Mouse (Mus musculus): ENCODE measurements around the gene Sesn2. TPM values are rescaled to one million over a fixed set of nuclear protein-coding genes. Genes with fewer than 3 reads are reported as not detected.
"Not testable (repeated sequence)": the region's sequence is repeated elsewhere in the genome, so short reads cannot be mapped to it uniquely, and the experiment has no call there.

Sesn2 gene
- polyA plus RNA-seq (2014; fragmentation: Nextera tagmentation; extraction: Ambion mirVana), result 7.3 and 7.7 TPM in 2 replicates

DNA sequence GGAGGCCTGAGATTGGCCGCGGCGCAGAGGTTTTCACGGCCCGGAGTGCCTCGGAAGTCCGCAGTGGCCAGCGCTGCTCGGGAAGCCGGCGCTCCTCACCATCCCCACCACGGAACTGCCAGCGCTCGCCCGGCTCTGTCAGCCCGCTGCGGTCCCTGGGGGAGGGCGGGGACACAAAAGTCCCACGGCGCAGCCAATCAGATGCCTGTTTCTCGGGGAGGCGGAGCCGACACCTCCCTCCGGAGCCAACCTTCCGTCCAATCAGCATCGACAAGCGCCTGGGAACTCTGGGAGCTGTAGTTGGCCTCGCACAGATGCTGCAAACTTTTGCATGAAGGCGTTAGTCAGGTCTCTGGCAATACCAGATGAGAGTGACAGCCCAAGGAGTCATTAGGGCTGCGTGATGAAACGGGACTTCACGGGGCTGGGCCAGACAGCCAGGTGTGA lies at the start of gene Sesn2:
Gene Sesn2 (minus strand): TSS at position 150 of the 447 bp plus-strand sequence.
- DNase-seq (ENCODE audit: low spot score) (peak; percentile 98), ATAC-seq (ENCODE audit: insufficient number of reproducible peaks, low FRiP score, low TSS enrichment, low read depth) (peak; percentile 83)
- Histone ChIP-seq H3K4me1 (ENCODE audit: control insufficient read depth, insufficient read depth, low read length) (0 out of 2 replicates have a peak, but pooled peaks cover 2% of the 10 kb centered on the region), H3K4me3 (ENCODE audit: low read depth, low read length) (peak within 1 kb of the TSS; percentile 88), H3K27ac (replicated peaks; ENCODE audit: low read depth, low read length) (peak within 1 kb of the TSS; percentile 55; the same call in 1 of the 2 replicates), H3K9me3 (ENCODE audit: control insufficient read depth, low read length) (no peaks in the 10 kb centered on the region), H3K27me3 (ENCODE audit: control insufficient read depth, insufficient read depth, low read length) (no peaks in the 10 kb centered on the region), H3K36me3 (ENCODE audit: control insufficient read depth, insufficient read depth, low read length) (no peaks in the 10 kb centered on the region), H3K9ac (ENCODE audit: low read length) (peak within 1 kb of the TSS; percentile 67), H3K4me2 (ENCODE audit: low read depth, severe bottlenecking) (peak within 1 kb of the TSS; percentile 90)
- under 1% methylated on average over 32 of the region's 32 CpGs for WGBS

GRCm38 (mm10) chr4:132555550-132555949 lies 45.2 kb upstream of the Sesn2 start:
- not testable (repeated sequence) for H3K36me3 ChIP-seq (ENCODE audit: control insufficient read depth, insufficient read depth, low read length); H3K27ac ChIP-seq (replicated peaks; ENCODE audit: low read depth, low read length); H3K27me3 ChIP-seq (ENCODE audit: control insufficient read depth, insufficient read depth, low read length); H3K9ac ChIP-seq (ENCODE audit: low read length); H3K4me1 ChIP-seq (ENCODE audit: control insufficient read depth, insufficient read depth, low read length); H3K4me3 ChIP-seq (ENCODE audit: low read depth, low read length); ATAC-seq (ENCODE audit: insufficient number of reproducible peaks, low FRiP score, low TSS enrichment, low read depth); H3K4me2 ChIP-seq (ENCODE audit: low read depth, severe bottlenecking); H3K9me3 ChIP-seq (ENCODE audit: control insufficient read depth, low read length); DNase-seq (ENCODE audit: low spot score)
- 93% methylated on average over 7 of the region's 7 CpGs for WGBS

GRCm38 (mm10) chr4:132554653-132555052 lies 44.4 kb upstream of the Sesn2 start:
- Histone ChIP-seq H3K9ac (ENCODE audit: low read length) (no peak overlapping the region), H3K36me3 (ENCODE audit: control insufficient read depth, insufficient read depth, low read length) (peaks cover 14% of the 10 kb centered on the region), H3K4me2 (ENCODE audit: low read depth, severe bottlenecking) (no peak overlapping the region), H3K9me3 (ENCODE audit: control insufficient read depth, low read length) (no peaks in the 10 kb centered on the region), H3K27me3 (ENCODE audit: control insufficient read depth, insufficient read depth, low read length) (no peaks in the 10 kb centered on the region), H3K4me1 (ENCODE audit: control insufficient read depth, insufficient read depth, low read length) (no peaks in the 10 kb centered on the region), H3K4me3 (ENCODE audit: low read depth, low read length) (no peak overlapping the region), H3K27ac (replicated peaks; ENCODE audit: low read depth, low read length) (no peak overlapping the region)
- no peak for ATAC-seq (ENCODE audit: insufficient number of reproducible peaks, low FRiP score, low TSS enrichment, low read depth)
- no peak for DNase-seq (ENCODE audit: low spot score)
- WGBS, result 86% methylated on average over 8 of the region's 8 CpGs

DNA sequence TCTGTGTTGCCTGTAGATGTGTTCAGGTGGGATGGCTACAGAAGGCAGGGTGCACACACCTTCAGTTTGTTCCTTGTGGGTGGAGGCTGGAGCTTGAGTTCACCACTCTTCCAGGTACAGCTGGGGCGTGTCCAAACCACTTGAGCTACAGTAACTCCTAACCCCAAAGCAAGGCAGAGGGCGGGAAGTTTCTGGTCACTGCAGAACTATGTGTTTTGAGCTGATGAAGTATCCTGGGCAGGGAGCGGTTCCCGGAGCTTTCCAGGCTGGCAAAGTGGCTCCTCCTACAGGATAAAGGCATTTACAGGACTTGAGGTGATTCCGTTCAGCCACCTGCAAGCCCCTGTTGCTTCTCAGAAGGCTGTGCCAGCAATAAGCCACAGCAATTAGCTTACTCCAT lies 43.9 kb upstream of the Sesn2 start:
- no peaks in the 10 kb centered on the region for H3K27me3 ChIP-seq (ENCODE audit: control insufficient read depth, insufficient read depth, low read length)
- peaks cover 17% of the 10 kb centered on the region for H3K36me3 ChIP-seq (ENCODE audit: control insufficient read depth, insufficient read depth, low read length)
- H3K9ac ChIP-seq (ENCODE audit: low read length), result no peak overlapping the region
- DNase-seq (ENCODE audit: low spot score), result no peak
- no peak overlapping the region for H3K27ac ChIP-seq (replicated peaks; ENCODE audit: low read depth, low read length)
- H3K4me2 ChIP-seq (ENCODE audit: low read depth, severe bottlenecking), result no peak overlapping the region
- WGBS, result 76% methylated on average over 5 of the region's 5 CpGs
- no peaks in the 10 kb centered on the region for H3K4me1 ChIP-seq (ENCODE audit: control insufficient read depth, insufficient read depth, low read length)
- no peak for ATAC-seq (ENCODE audit: insufficient number of reproducible peaks, low FRiP score, low TSS enrichment, low read depth)
- H3K9me3 ChIP-seq (ENCODE audit: control insufficient read depth, low read length), result no peaks in the 10 kb centered on the region
- no peak overlapping the region for H3K4me3 ChIP-seq (ENCODE audit: low read depth, low read length)

DNA sequence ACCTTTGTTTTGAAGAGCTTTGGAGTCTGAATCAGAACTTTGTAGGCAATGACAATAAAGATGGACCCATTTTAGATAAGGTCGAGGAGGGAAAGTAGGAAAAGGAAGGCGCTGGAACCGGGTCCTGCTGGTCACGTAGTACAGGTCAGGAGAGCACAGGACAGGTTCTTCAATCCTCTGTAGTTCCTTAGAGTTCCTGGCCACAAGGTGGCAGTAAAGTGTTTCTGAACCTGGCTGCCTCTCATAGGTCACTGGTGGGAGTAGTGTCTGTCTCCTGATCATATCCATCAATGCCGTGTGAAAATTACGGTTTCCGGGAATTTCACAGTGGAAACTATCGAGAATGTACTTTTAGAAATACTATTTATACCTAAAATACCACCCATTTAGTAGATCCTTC lies 35.5 kb upstream of the Sesn2 start:
- Histone ChIP-seq H3K9ac (ENCODE audit: low read length) (no peak overlapping the region), H3K27ac (replicated peaks; ENCODE audit: low read depth, low read length) (no peak overlapping the region), H3K4me2 (ENCODE audit: low read depth, severe bottlenecking) (no peak overlapping the region), H3K4me3 (ENCODE audit: low read depth, low read length) (no peak overlapping the region), H3K9me3 (ENCODE audit: control insufficient read depth, low read length) (no peaks in the 10 kb centered on the region), H3K4me1 (ENCODE audit: control insufficient read depth, insufficient read depth, low read length) (no peaks in the 10 kb centered on the region), H3K36me3 (ENCODE audit: control insufficient read depth, insufficient read depth, low read length) (peaks cover 40% of the 10 kb centered on the region), H3K27me3 (ENCODE audit: control insufficient read depth, insufficient read depth, low read length) (no peaks in the 10 kb centered on the region)
- WGBS, result 47% methylated on average over 8 of the region's 8 CpGs
- ATAC-seq (ENCODE audit: insufficient number of reproducible peaks, low FRiP score, low TSS enrichment, low read depth) (no peak), DNase-seq (ENCODE audit: low spot score) (peak; percentile 73)

DNA sequence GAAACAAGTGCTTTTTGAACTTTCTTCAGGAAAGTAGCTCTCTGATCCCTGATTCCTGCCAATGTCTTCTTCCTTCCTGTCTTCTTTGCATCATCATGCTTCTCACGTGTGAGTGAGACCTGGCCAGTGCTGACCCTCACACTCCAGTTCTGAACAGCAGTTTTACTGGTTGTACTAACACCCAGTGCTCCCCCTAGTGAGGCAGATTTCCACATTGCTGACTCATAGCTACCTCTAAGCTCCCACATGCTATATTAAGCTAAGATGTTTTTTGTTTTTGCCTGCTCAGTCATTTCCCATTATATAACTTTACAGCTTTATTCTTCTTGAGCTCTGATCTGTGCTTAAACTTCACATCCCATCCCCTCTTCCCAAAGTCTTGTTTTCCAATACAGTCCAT lies 32.4 kb upstream of the Sesn2 start:
- no peaks in the 10 kb centered on the region for H3K9me3 ChIP-seq (ENCODE audit: control insufficient read depth, low read length)
- H3K4me2 ChIP-seq (ENCODE audit: low read depth, severe bottlenecking), result no peak overlapping the region
- no peaks in the 10 kb centered on the region for H3K4me1 ChIP-seq (ENCODE audit: control insufficient read depth, insufficient read depth, low read length)
- peaks cover 25% of the 10 kb centered on the region for H3K36me3 ChIP-seq (ENCODE audit: control insufficient read depth, insufficient read depth, low read length)
- H3K27ac ChIP-seq (replicated peaks; ENCODE audit: low read depth, low read length), result no peak overlapping the region
- DNase-seq (ENCODE audit: low spot score), result no peak
- H3K9ac ChIP-seq (ENCODE audit: low read length), result no peak overlapping the region
- no peaks in the 10 kb centered on the region for H3K27me3 ChIP-seq (ENCODE audit: control insufficient read depth, insufficient read depth, low read length)
- 71% methylated on average over 1 of the region's 1 CpGs for WGBS
- no peak for ATAC-seq (ENCODE audit: insufficient number of reproducible peaks, low FRiP score, low TSS enrichment, low read depth)
- H3K4me3 ChIP-seq (ENCODE audit: low read depth, low read length), result no peak overlapping the region

GRCm38 (mm10) chr4:132541413-132541812 lies 31.1 kb upstream of the Sesn2 start:
- no peak overlapping the region for H3K27ac ChIP-seq (replicated peaks; ENCODE audit: low read depth, low read length)
- H3K4me2 ChIP-seq (ENCODE audit: low read depth, severe bottlenecking), result no peak overlapping the region
- no peak overlapping the region for H3K4me3 ChIP-seq (ENCODE audit: low read depth, low read length)
- no peak overlapping the region for H3K9ac ChIP-seq (ENCODE audit: low read length)
- no peaks in the 10 kb centered on the region for H3K27me3 ChIP-seq (ENCODE audit: control insufficient read depth, insufficient read depth, low read length)
- DNase-seq (ENCODE audit: low spot score) (no peak), ATAC-seq (ENCODE audit: insufficient number of reproducible peaks, low FRiP score, low TSS enrichment, low read depth) (no peak)
- no peaks in the 10 kb centered on the region for H3K9me3 ChIP-seq (ENCODE audit: control insufficient read depth, low read length)
- 89% methylated on average over 4 of the region's 4 CpGs for WGBS
- peaks cover 19% of the 10 kb centered on the region for H3K36me3 ChIP-seq (ENCODE audit: control insufficient read depth, insufficient read depth, low read length)
- H3K4me1 ChIP-seq (ENCODE audit: control insufficient read depth, insufficient read depth, low read length), result peaks cover under 1% of the 10 kb centered on the region; the same call in 1 of the 2 replicates

GRCm38 (mm10) chr4:132539481-132539880 lies 29.2 kb upstream of the Sesn2 start:
- no peak for DNase-seq (ENCODE audit: low spot score)
- no peak for ATAC-seq (ENCODE audit: insufficient number of reproducible peaks, low FRiP score, low TSS enrichment, low read depth)
- no peaks in the 10 kb centered on the region for H3K9me3 ChIP-seq (ENCODE audit: control insufficient read depth, low read length)
- no peak overlapping the region for H3K4me3 ChIP-seq (ENCODE audit: low read depth, low read length)
- WGBS, result 94% methylated on average over 5 of the region's 5 CpGs
- no peak overlapping the region for H3K4me2 ChIP-seq (ENCODE audit: low read depth, severe bottlenecking)
- no peaks in the 10 kb centered on the region for H3K27me3 ChIP-seq (ENCODE audit: control insufficient read depth, insufficient read depth, low read length)
- no peak overlapping the region for H3K9ac ChIP-seq (ENCODE audit: low read length)
- peaks cover 4% of the 10 kb centered on the region; the same call in 1 of the 2 replicates for H3K4me1 ChIP-seq (ENCODE audit: control insufficient read depth, insufficient read depth, low read length)
- H3K36me3 ChIP-seq (ENCODE audit: control insufficient read depth, insufficient read depth, low read length), result peaks cover 12% of the 10 kb centered on the region
- H3K27ac ChIP-seq (replicated peaks; ENCODE audit: low read depth, low read length), result no peak overlapping the region

Data from limb, embryonic 11.5 days (tissue).